Mouse (Mus musculus): ENCODE data around the gene Uspl1. TPM values are rescaled to one million over a fixed set of nuclear protein-coding genes. Genes with fewer than 3 reads are reported as not detected.

The Uspl1 gene
- total RNA-seq, 1 experiment from 2014 or later: 27.8 TPM

DNA sequence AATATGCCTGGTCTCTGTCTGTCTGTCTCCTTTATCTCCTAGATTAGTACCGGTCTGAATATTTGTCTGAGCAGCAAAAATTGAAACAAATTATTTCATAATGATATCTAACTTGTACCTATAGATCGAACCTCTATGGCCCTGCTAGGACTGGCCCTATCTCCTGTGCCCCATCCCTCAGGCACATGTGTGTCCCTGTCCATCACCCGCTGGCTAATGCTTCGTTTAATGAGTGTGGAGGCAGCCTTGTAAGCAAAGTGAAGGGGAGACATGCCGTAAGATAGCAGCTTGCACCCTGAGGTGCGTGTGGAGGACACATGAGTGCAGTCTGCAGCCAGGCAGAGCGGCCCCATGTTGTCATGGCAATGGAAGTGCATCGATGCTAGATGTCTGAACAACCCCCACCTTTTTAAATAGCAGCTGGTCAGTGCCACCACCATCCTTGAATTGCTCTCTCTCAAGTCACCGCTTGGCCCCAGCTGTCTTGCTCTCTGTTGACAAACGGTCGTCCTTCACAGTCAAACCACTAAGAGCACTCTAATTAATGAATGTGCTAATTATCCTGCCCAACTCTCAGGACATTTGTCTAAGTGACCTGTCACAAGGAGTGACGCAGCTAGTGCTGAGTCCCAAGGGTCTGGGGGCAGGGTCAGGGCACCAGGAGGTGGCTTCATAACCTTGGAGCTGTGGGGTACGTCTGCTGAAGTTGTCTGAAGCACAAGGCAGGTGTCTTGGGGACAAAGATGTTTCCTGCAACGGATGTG lies 73.5 kb downstream of the Uspl1 start:
- DNase-seq: peak; percentile 34

DNA sequence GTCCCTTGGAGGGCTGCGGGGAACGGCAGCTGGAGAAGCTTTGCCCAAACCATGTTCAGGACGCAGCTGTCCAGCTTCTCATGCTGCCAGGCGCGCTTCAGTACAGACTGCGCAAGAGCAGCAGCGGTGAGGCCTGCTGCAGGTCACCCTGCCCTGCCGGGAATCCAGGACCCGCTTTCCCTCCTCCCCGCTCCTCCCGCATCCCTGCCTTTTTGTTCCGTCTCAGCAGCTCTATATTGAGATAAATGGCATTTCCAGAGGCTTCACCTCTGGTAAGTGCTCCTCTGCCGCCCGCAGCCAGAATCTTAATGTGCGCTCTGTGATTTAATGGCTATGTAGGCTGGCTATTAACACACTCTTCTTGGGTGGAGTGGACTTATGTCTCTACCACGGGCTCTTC lies 74.9 kb downstream of the Uspl1 start:
- no peak for DNase-seq

DNA sequence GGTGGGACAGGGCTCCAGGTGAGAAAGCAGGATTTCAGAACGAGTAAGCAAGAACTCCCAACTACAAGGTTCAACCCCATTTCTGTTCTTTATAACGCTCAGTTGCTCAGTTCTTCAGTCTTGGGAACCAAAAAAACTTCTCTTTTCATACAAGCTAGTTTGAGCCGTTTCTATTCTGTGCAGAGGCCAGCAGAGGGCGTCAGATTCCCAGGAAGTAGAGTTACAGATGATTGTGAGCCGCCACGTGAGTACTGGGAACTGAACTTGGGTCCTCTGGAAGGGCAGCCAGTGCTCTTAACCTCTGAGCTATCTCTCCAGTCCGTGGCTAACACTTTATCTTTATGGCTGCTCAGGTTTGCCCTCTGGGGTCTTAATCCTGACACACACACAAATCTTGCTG lies 77.3 kb downstream of the Uspl1 start:
- no peak for DNase-seq

DNA sequence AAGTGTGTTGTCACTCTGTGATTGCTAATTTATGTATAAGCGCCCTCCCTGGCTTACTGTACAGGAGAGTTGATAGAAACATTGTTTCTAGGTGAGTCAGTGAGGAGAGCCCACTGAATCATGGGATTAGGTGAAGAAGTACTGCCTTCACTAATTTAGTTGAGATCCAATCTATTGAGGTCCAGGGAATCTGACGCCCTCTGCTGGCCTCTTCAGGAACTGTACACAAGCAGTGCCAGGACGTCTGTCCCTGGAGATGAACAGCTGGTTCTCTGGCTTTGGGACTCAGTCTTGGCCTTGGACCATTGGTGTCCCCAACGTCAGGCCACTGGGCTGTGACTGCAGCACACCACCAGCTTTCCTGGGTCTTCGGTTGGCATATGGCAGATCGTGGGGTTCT lies 77.7 kb downstream of the Uspl1 start:
- DNase-seq: peak; percentile 67

DNA sequence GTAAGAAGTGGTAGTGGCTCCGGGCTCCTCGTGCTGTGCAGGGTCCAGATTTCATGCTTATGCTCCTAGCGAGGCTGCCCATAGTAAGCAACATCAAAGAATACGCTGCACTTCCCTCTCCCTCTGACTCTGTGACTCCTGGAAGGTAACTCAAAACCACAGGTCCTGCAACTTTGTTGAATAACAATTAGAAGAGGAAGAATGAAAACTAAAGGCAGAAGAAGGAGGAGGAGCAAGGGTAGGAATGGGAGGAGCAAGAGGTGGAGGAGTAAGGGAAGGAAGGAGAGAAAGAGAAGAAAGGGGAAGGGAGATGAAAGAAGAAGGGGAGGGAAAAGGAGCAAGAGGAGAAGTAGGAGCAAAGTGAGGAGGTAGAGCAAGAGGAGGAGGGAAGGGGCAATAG lies 80.3 kb downstream of the Uspl1 start, which contains the start of gene Alox5ap:
Gene Alox5ap (plus strand): TSS at position 363 of the 400 bp plus-strand sequence.
- no peak for DNase-seq

DNA sequence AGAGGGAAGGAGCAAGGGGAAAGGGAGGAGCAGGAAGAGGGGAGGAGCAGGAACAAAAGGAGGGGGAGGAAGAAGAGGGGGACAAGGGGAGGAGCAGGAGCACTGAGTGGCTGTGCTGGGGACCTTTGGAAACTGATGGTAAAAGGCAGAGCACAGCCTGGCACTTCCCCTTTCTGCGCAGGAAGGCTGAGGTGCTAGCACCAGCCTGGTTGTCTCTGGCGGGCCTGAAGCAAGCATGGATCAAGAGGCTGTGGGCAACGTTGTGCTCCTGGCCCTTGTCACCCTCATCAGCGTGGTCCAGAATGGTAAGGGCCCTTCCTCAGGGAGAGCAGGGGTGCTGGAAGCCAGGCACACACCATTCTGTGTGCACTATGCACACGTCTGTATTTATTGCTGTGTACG lies 80.7 kb downstream of the Uspl1 start:
- DNase-seq: no peak

Small RNA genes within 50 kb of the gene (microRNA-seq; reads per million reads assigned to microRNA genes)
- gene Gm24105: 0 to 0.43 reads per million in 2 experiments

Other genes starting within 250 kb of the Uspl1 start
- gene Gm42791, start 189.2 kb upstream of the Uspl1 start, total RNA-seq (2021): 5.6 and 6.2 TPM in 2 replicates
- 199 and 236 TPM in 2 replicates for gene Hmgb1, start 139 bp downstream of the Uspl1 start, total RNA-seq (2021)
- gene Alox5ap, start 80.4 kb downstream of the Uspl1 start, total RNA-seq (2021): 7.8 and 17.6 TPM in 2 replicates
- 3.9 and 4.5 TPM in 2 replicates for gene Medag, start 227.4 kb downstream of the Uspl1 start, total RNA-seq (2021)